Comparison of ENCODE assay signal across 7 mouse cellular contexts in the genomic region with DNA sequence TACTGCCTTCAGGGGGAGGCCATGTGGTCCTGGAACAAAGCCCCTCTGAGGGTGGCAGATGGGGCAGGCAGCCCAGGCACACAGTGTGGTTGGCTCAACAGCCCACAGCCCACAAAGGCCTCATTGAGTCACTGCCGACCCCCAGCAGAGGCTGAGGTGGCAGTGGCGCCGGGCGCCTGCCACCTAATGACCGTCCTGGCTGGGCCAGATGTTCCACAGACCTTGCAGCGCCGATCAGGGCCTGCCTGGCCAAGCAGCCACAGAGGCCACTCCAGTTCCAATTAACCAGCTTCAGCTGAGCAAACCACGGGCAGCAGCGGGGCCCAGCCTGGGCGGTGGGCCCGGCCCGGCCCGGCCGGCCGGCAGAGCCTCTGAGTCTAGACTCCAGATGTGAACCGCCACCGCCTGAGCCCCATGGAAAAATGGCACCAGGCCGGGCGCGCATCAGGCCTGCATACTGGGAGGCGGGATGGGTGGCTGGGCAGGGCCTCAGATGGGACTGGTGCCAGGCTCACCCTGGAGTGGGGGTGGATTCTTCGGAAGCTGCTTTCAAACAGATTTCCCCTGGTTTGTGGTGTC. TPM values are rescaled to one million over a fixed set of nuclear protein-coding genes. Genes with fewer than 3 reads are reported as not detected.
DNase-seq lines count a peak whose midpoint lies in the region; ATAC-seq lines count a peak whose summit lies in the region.

No protein-coding gene starts in this region.

- H3K4me1 ChIP-seq in hindbrain, embryonic 16.5 days (ENCODE audit: control insufficient read depth, insufficient read depth, low read depth, low read length): peaks cover 24% of the 10 kb centered on the region
- peaks cover 32% of the 10 kb centered on the region for H3K4me1 ChIP-seq in midbrain, embryonic 12.5 days

- no peaks in the 10 kb centered on the region for H3K27me3 ChIP-seq in hindbrain, embryonic 16.5 days (replicated peaks; ENCODE audit: control insufficient read depth, insufficient read depth, low read length)
- no peaks in the 10 kb centered on the region for H3K27me3 ChIP-seq in midbrain, embryonic 12.5 days

- H3K36me3 ChIP-seq in hindbrain, embryonic 16.5 days (ENCODE audit: control insufficient read depth, insufficient read depth, low read length): peaks cover 27% of the 10 kb centered on the region
- H3K36me3 ChIP-seq in midbrain, embryonic 12.5 days: peaks cover 50% of the 10 kb centered on the region

- peak; percentile 42 for DNase-seq in ZHBTc4 (ENCODE audit: low read depth, low spot score)
- DNase-seq in cerebellum, postnatal 10 days: peak; percentile 81 to 87
- peak; percentile 78 for DNase-seq in gastrocnemius, postnatal 10 days
- peak; percentile 52 to 61 for DNase-seq in layer of hippocampus, postnatal 36 days

- no peaks in the 10 kb centered on the region for H3K9me3 ChIP-seq in hindbrain, embryonic 16.5 days (ENCODE audit: control insufficient read depth, low read length)
- H3K9me3 ChIP-seq in midbrain, embryonic 12.5 days: no peaks in the 10 kb centered on the region

- 27% methylated on average over 20 of the region's 22 CpGs for WGBS in hindbrain, embryonic 16.5 days
- 85% methylated on average over 22 of the region's 22 CpGs for WGBS in midbrain, embryonic 12.5 days

- no peak overlapping the region for H3K4me3 ChIP-seq in hindbrain, embryonic 16.5 days (ENCODE audit: low read length)
- no peak overlapping the region for H3K4me3 ChIP-seq in midbrain, embryonic 12.5 days

- H3K9ac ChIP-seq in hindbrain, embryonic 16.5 days (ENCODE audit: low read depth, low read length): no peak overlapping the region
- H3K9ac ChIP-seq in midbrain, embryonic 12.5 days (replicated peaks): no peak overlapping the region; the same call in 1 of the 2 replicates

- H3K27ac ChIP-seq in hindbrain, embryonic 16.5 days (ENCODE audit: low read depth, low read length): peak overlapping the region; percentile 92
- H3K27ac ChIP-seq in midbrain, embryonic 12.5 days (replicated peaks): peak overlapping the region; percentile 71

- no peak overlapping the region for H3K4me2 ChIP-seq in hindbrain, embryonic 16.5 days (ENCODE audit: low read length)
- no peak overlapping the region for H3K4me2 ChIP-seq in midbrain, embryonic 12.5 days (replicated peaks)

- peak; percentile 83 for ATAC-seq in hindbrain, embryonic 16.5 days
- peak; percentile 31 for ATAC-seq in midbrain, embryonic 12.5 days (ENCODE audit: low FRiP score, low read depth)
- no peak for ATAC-seq in activated CD4-positive, CD25-positive, alpha-beta regulatory T cell, adult 4 months

RNA-seq across cellular contexts. Expression of gene Mcts2, which starts 19.2 kb away (rescaled TPM):
- 10 to 100 TPM; 12.5 to 19.3 TPM for total RNA-seq in gastrocnemius, postnatal 10 days (2021)
- polyA plus RNA-seq in hindbrain, embryonic 16.5 days (2015; fragmentation: Nextera tagmentation; extraction: Ambion mirVana): 32.2 and 36.7 TPM in 2 replicates
- total RNA-seq in layer of hippocampus, postnatal 36 days (2021): 10 to 100 TPM; 19.7 to 22.9 TPM
- polyA plus RNA-seq in midbrain, embryonic 12.5 days (2016; fragmentation: Nextera tagmentation; extraction: Ambion mirVana): 38.4 and 39.6 TPM in 2 replicates
- polyA plus RNA-seq in activated CD4-positive, CD25-positive, alpha-beta regulatory T cell, adult 4 months (2017; shearing (Covaris generic)): 1 to 10 TPM; 2.1 to 2.5 TPM

RNA-seq across cellular contexts. Expression of gene Id1, which starts 30.0 kb away (rescaled TPM):
- 10 to 100 TPM; 17.6 to 21.1 TPM for total RNA-seq in gastrocnemius, postnatal 10 days (2021)
- 56.8 and 68.4 TPM in 2 replicates for polyA plus RNA-seq in hindbrain, embryonic 16.5 days (2015; fragmentation: Nextera tagmentation; extraction: Ambion mirVana)
- total RNA-seq in layer of hippocampus, postnatal 36 days (2021): 10 to 100 TPM; 15.3 to 19.8 TPM
- 65.1 and 69.6 TPM in 2 replicates for polyA plus RNA-seq in midbrain, embryonic 12.5 days (2016; fragmentation: Nextera tagmentation; extraction: Ambion mirVana)
- polyA plus RNA-seq in activated CD4-positive, CD25-positive, alpha-beta regulatory T cell, adult 4 months (2017; shearing (Covaris generic)): under 1 TPM; 0.56 to 0.97 TPM

RNA-seq across cellular contexts. Expression of gene H13, which starts 36.8 kb away (rescaled TPM):
- total RNA-seq in gastrocnemius, postnatal 10 days (2021): 10 to 100 TPM; 56.0 to 61.1 TPM
- 172 and 178 TPM in 2 replicates for polyA plus RNA-seq in hindbrain, embryonic 16.5 days (2015; fragmentation: Nextera tagmentation; extraction: Ambion mirVana)
- 10 to 100 TPM; 77.3 to 77.5 TPM for total RNA-seq in layer of hippocampus, postnatal 36 days (2021)
- polyA plus RNA-seq in midbrain, embryonic 12.5 days (2016; fragmentation: Nextera tagmentation; extraction: Ambion mirVana): 142 and 147 TPM in 2 replicates
- polyA plus RNA-seq in activated CD4-positive, CD25-positive, alpha-beta regulatory T cell, adult 4 months (2017; shearing (Covaris generic)): 10 to 100 TPM; 72.7 to 82.3 TPM

RNA-seq across cellular contexts. Expression of gene Cox4i2, which starts 47.9 kb away (rescaled TPM):
- 1 to 10 TPM; 5.6 to 6.9 TPM for total RNA-seq in gastrocnemius, postnatal 10 days (2021)
- 6.7 and 7.0 TPM in 2 replicates for polyA plus RNA-seq in hindbrain, embryonic 16.5 days (2015; fragmentation: Nextera tagmentation; extraction: Ambion mirVana)
- total RNA-seq in layer of hippocampus, postnatal 36 days (2021): 1 to 10 TPM; 1.7 to 2.7 TPM
- 3.2 and 3.9 TPM in 2 replicates for polyA plus RNA-seq in midbrain, embryonic 12.5 days (2016; fragmentation: Nextera tagmentation; extraction: Ambion mirVana)
- not detected for polyA plus RNA-seq in activated CD4-positive, CD25-positive, alpha-beta regulatory T cell, adult 4 months (2017; shearing (Covaris generic))

Comparison
In these comparisons a context has a peak if more than half of its experiments do, and no peak if none do; other contexts are left out.
1. RNA of gene Id1, which starts 30.0 kb away (polyA plus RNA-seq): 65.1 to 69.6 TPM in midbrain, embryonic 12.5 days and 56.8 to 68.4 TPM in hindbrain, embryonic 16.5 days; 0.56 to 0.97 TPM in activated CD4-positive, CD25-positive, alpha-beta regulatory T cell, adult 4 months; every median in the first group is over 10 times any median in the second.
2. Peak in every context shown above with its lines, with median percentiles within 50 percentile points of each other: DNase-seq.